8 mouse cellular contexts compared by ENCODE assay signal in genomic region chr8:72680133-72680532, GRCm38 (mm10). TPM values are rescaled to one million over a fixed set of nuclear protein-coding genes. Genes with fewer than 3 reads are reported as not detected.
DNase-seq lines count a peak whose midpoint lies in the region; ATAC-seq and TF ChIP-seq lines count a peak whose summit lies in the region.

No protein-coding gene starts in this region.

- no peak for TF ChIP-seq POLR2A in cerebellum, adult 2 months (IDR thresholded peaks at IDR 0.05; ENCODE audit: borderline replicate concordance, insufficient read depth, low read length)
- no peak for TF ChIP-seq POLR2A in testis, adult 2 months (IDR thresholded peaks at IDR 0.05; ENCODE audit: control insufficient read depth, low read depth, low read length)

- no peaks in the 10 kb centered on the region for H3K27me3 ChIP-seq in kidney, embryonic 16.5 days (ENCODE audit: insufficient read depth, low read length)
- H3K27me3 ChIP-seq in cerebellum, adult 2 months (ENCODE audit: control insufficient read depth, insufficient read depth, low read length) = no peaks in the 10 kb centered on the region
- no peaks in the 10 kb centered on the region for H3K27me3 ChIP-seq in neural tube, embryonic 11.5 days (ENCODE audit: control insufficient read depth, insufficient read depth, low read length)
- no peaks in the 10 kb centered on the region for H3K27me3 ChIP-seq in testis, adult 2 months (ENCODE audit: control insufficient read depth, insufficient read depth, low read length)

- no peak overlapping the region for H3K27ac ChIP-seq in kidney, embryonic 16.5 days (ENCODE audit: low read length)
- H3K27ac ChIP-seq in cerebellum, adult 2 months (ENCODE audit: insufficient read depth, low read length) = no peak overlapping the region
- no peak overlapping the region for H3K27ac ChIP-seq in neural tube, embryonic 11.5 days (ENCODE audit: low read depth, low read length)
- H3K27ac ChIP-seq in testis, adult 2 months (ENCODE audit: control insufficient read depth, insufficient read depth, low read depth, low read length) = no peak overlapping the region

- DNase-seq in kidney, adult 11 months = peak; percentile 40
- DNase-seq in cerebellum, adult 2 months = peak; percentile 41 to 54
- peak; percentile 68 for DNase-seq in forelimb bud, embryonic 11.5 days (ENCODE audit: low read depth, low spot score)
- DNase-seq in kidney, adult 18-20 months = peak; percentile 67
- peak; percentile 74 for DNase-seq in left cerebral cortex, postnatal 4 days
- peak; percentile 68 for DNase-seq in neural tube, embryonic 11.5 days (ENCODE audit: low spot score)

- ATAC-seq in kidney, embryonic 16.5 days (ENCODE audit: low FRiP score, low TSS enrichment) = no peak
- no peak for ATAC-seq in neural tube, embryonic 11.5 days (ENCODE audit: insufficient read depth, low FRiP score, low TSS enrichment)

- TF ChIP-seq CTCF in cerebellum, adult 2 months (IDR thresholded peaks at IDR 0.05; ENCODE audit: borderline replicate concordance, insufficient read depth, low read depth, low read length) = peak; percentile 76
- TF ChIP-seq CTCF in testis, adult 2 months (IDR thresholded peaks at IDR 0.05; ENCODE audit: control insufficient read depth, insufficient read depth, insufficient replicate concordance, low read depth, low read length) = peak; percentile 66; the same call in 1 of the 2 replicates

- no peak overlapping the region for H3K4me3 ChIP-seq in kidney, embryonic 16.5 days (ENCODE audit: low read length)
- no peak overlapping the region for H3K4me3 ChIP-seq in cerebellum, adult 2 months (replicated peaks; ENCODE audit: insufficient read depth, low read depth, low read length)
- no peak overlapping the region for H3K4me3 ChIP-seq in neural tube, embryonic 11.5 days (ENCODE audit: low read depth, low read length)
- H3K4me3 ChIP-seq in testis, adult 2 months (ENCODE audit: control insufficient read depth, low read depth, low read length) = no peak overlapping the region

- H3K9me3 ChIP-seq in kidney, embryonic 16.5 days (ENCODE audit: low read length) = no peaks in the 10 kb centered on the region
- H3K9me3 ChIP-seq in neural tube, embryonic 11.5 days (ENCODE audit: control insufficient read depth, low read length) = no peaks in the 10 kb centered on the region

- 13% methylated on average over 3 of the region's 3 CpGs for WGBS in kidney, embryonic 16.5 days
- 19% methylated on average over 3 of the region's 3 CpGs for WGBS in cerebellum, adult 2 months
- WGBS in neural tube, embryonic 11.5 days = 10% methylated on average over 3 of the region's 3 CpGs

- no peaks in the 10 kb centered on the region for H3K36me3 ChIP-seq in kidney, embryonic 16.5 days (ENCODE audit: insufficient read depth, low read length)
- no peaks in the 10 kb centered on the region for H3K36me3 ChIP-seq in neural tube, embryonic 11.5 days (ENCODE audit: control insufficient read depth, insufficient read depth, low read length)
- H3K36me3 ChIP-seq in testis, adult 2 months (ENCODE audit: control insufficient read depth, insufficient read depth, low read length) = no peaks in the 10 kb centered on the region

- H3K4me2 ChIP-seq in kidney, embryonic 16.5 days (replicated peaks; ENCODE audit: low read depth, low read length) = no peak overlapping the region
- H3K4me2 ChIP-seq in neural tube, embryonic 11.5 days (ENCODE audit: low read depth) = no peak overlapping the region

- H3K9ac ChIP-seq in kidney, embryonic 16.5 days (replicated peaks; ENCODE audit: low read length) = no peak overlapping the region
- no peak overlapping the region for H3K9ac ChIP-seq in neural tube, embryonic 11.5 days (ENCODE audit: low read length)

- no peaks in the 10 kb centered on the region for H3K4me1 ChIP-seq in kidney, embryonic 16.5 days (ENCODE audit: insufficient read depth, low read length)
- no peaks in the 10 kb centered on the region for H3K4me1 ChIP-seq in cerebellum, adult 2 months (ENCODE audit: control insufficient read depth, insufficient read depth, low read length)
- H3K4me1 ChIP-seq in neural tube, embryonic 11.5 days (ENCODE audit: control insufficient read depth, insufficient read depth, low read length) = no peaks in the 10 kb centered on the region
- H3K4me1 ChIP-seq in testis, adult 2 months (ENCODE audit: control insufficient read depth, insufficient read depth, low read length) = no peaks in the 10 kb centered on the region

- intact Hi-C loops in left cerebral cortex, postnatal 4 days (cut with DNase I) = no loop called here

RNA-seq across cellular contexts. Expression of gene Nwd1, which starts 33.6 kb away (rescaled TPM):
- 0.09 and 0.10 TPM in 2 replicates for polyA plus RNA-seq in kidney, embryonic 16.5 days (2015; fragmentation: Nextera tagmentation; extraction: Ambion mirVana)
- 21.2 and 21.6 TPM in 2 replicates for polyA plus RNA-seq in cerebellum, adult 2 months (2012; rRNA removed)
- total RNA-seq in left cerebral cortex, postnatal 4 days (2021) = 10 to 100 TPM; 21.6 to 23.4 TPM
- 0.12 and 0.16 TPM in 2 replicates for polyA plus RNA-seq in neural tube, embryonic 11.5 days (2014; fragmentation: Nextera tagmentation; extraction: Ambion mirVana)
- 0.69 and 0.79 TPM in 2 replicates for polyA plus RNA-seq in testis, adult 2 months (2012; rRNA removed)

RNA-seq across cellular contexts. Expression of gene Sin3b, which starts 43.0 kb away (rescaled TPM):
- polyA plus RNA-seq in kidney, embryonic 16.5 days (2015; fragmentation: Nextera tagmentation; extraction: Ambion mirVana) = 162 and 182 TPM in 2 replicates
- 101 and 102 TPM in 2 replicates for polyA plus RNA-seq in cerebellum, adult 2 months (2012; rRNA removed)
- 100 to 1,000 TPM; 207 to 223 TPM for total RNA-seq in left cerebral cortex, postnatal 4 days (2021)
- 167 and 169 TPM in 2 replicates for polyA plus RNA-seq in neural tube, embryonic 11.5 days (2014; fragmentation: Nextera tagmentation; extraction: Ambion mirVana)
- 468 and 505 TPM in 2 replicates for polyA plus RNA-seq in testis, adult 2 months (2012; rRNA removed)

Comparison
In these comparisons a context has a peak if more than half of its experiments do, and no peak if none do; other contexts are left out.
1. RNA of gene Nwd1, which starts 33.6 kb away (polyA plus RNA-seq): 21.2 to 21.6 TPM in cerebellum, adult 2 months; 0.69 to 0.79 TPM in testis, adult 2 months, 0.12 to 0.16 TPM in neural tube, embryonic 11.5 days and 0.09 to 0.10 TPM in kidney, embryonic 16.5 days; every median in the first group is over 10 times any median in the second.
2. Peak in every context shown above with its lines, with median percentiles within 50 percentile points of each other: DNase-seq.